Mouse (Mus musculus): ENCODE data around the gene Gimap5.

Gene Gimap5

GRCm38 (mm10) chr6:48745959-48746889 is at the start of gene Gimap5:
TSS of gene Gimap5 (plus strand) at chr6:48746197.
- no peak for DNase-seq

GRCm38 (mm10) chr6:48696830-48697554 is 49.0 kb upstream of the Gimap5 start:
- DNase-seq, result no peak

GRCm38 (mm10) chr6:48697555-48697930 is 48.5 kb upstream of the Gimap5 start:
- DNase-seq, result no peak

- DNase-seq, result no peak
Measured at GRCm38 (mm10) chr6:48698066-48698856, 47.7 kb upstream of the Gimap5 start.

GRCm38 (mm10) chr6:48698888-48699287 is 47.1 kb upstream of the Gimap5 start:
- DNase-seq, result no peak

- no peak for DNase-seq
Measured at GRCm38 (mm10) chr6:48700251-48701075, 45.5 kb upstream of the Gimap5 start.

- DNase-seq, result no peak
Measured at GRCm38 (mm10) chr6:48702146-48702545, 43.9 kb upstream of the Gimap5 start.

- DNase-seq, result no peak
Measured at GRCm38 (mm10) chr6:48702601-48703000, 43.4 kb upstream of the Gimap5 start.

- DNase-seq, result no peak
Measured at GRCm38 (mm10) chr6:48704146-48704545, 41.9 kb upstream of the Gimap5 start.

GRCm38 (mm10) chr6:48706130-48706529 is 39.9 kb upstream of the Gimap5 start:
- DNase-seq, result no peak

- no peak for DNase-seq
Measured at GRCm38 (mm10) chr6:48718455-48718854, 27.5 kb upstream of the Gimap5 start, which contains the start of the genes Gm28053 and Gimap7. TSS of gene Gm28053 (plus strand) at chr6:48718607. TSS of gene Gimap7 (plus strand) at chr6:48718621.

- no peak for DNase-seq
Measured at GRCm38 (mm10) chr6:48720326-48720725, 25.7 kb upstream of the Gimap5 start.

GRCm38 (mm10) chr6:48723468-48723867 is 22.5 kb upstream of the Gimap5 start:
- no peak for DNase-seq

- DNase-seq, result no peak
Measured at GRCm38 (mm10) chr6:48725476-48725875, 20.5 kb upstream of the Gimap5 start.

- DNase-seq, result no peak
Measured at GRCm38 (mm10) chr6:48727761-48728160, 18.2 kb upstream of the Gimap5 start.

- DNase-seq, result no peak
Measured at GRCm38 (mm10) chr6:48732864-48733304, 13.1 kb upstream of the Gimap5 start.

- DNase-seq, result no peak
Measured at GRCm38 (mm10) chr6:48733660-48734059, 12.3 kb upstream of the Gimap5 start.

- no peak for DNase-seq
Measured at GRCm38 (mm10) chr6:48737053-48737452, 8.9 kb upstream of the Gimap5 start.

GRCm38 (mm10) chr6:48737688-48738087 is 8.3 kb upstream of the Gimap5 start:
- DNase-seq, result no peak

GRCm38 (mm10) chr6:48738961-48739779 is 6.8 kb upstream of the Gimap5 start, which contains the start of gene Gimap1:
TSS of gene Gimap1 (plus strand) at chr6:48739054.
- no peak for DNase-seq

- no peak for DNase-seq
Measured at GRCm38 (mm10) chr6:48739780-48740055, 6.3 kb upstream of the Gimap5 start.
